Mouse (Mus musculus) forebrain, embryonic 13.5 days (tissue): Measurements from ENCODE around the gene Ctsl. TPM values are rescaled to one million over a fixed set of nuclear protein-coding genes. Genes with fewer than 3 reads are reported as not detected.

Source experiments
- ATAC-seq: fragments of 200-750 bp; cut with Nextera tagmentation; 2 replicates; pipeline ENCODE4 v1.8.0; 2017
- H3K27ac ChIP-seq: fragments of 300-500 bp; sonication (generic); 2 replicates; pipeline ENCODE4 v1.5.1; 2015; ENCODE audit warnings: inconsistent platforms, mild to moderate bottlenecking, moderate library complexity
- H3K27me3 ChIP-seq: fragments of 300-500 bp; sonication (generic); 2 replicates; pipeline ENCODE4 v1.6.1; 2015; ENCODE audit warnings: mild to moderate bottlenecking, inconsistent platforms
- H3K36me3 ChIP-seq: fragments of 300-500 bp; sonication (generic); 2 replicates; pipeline ENCODE4 v1.6.1; 2015; ENCODE audit warnings: mild to moderate bottlenecking, inconsistent platforms; ENCODE audit not compliant: poor library complexity, severe bottlenecking
- H3K4me1 ChIP-seq: fragments of 300-500 bp; sonication (generic); 2 replicates; pipeline ENCODE4 v1.6.1; 2015; ENCODE audit warnings: inconsistent platforms
- H3K4me2 ChIP-seq: fragments of 300-500 bp; sonication (generic); 2 replicates; pipeline ENCODE4 v1.6.1; 2015; ENCODE audit warnings: inconsistent platforms, mild to moderate bottlenecking, moderate library complexity
- H3K4me3 ChIP-seq: fragments of 300-500 bp; sonication (generic); 2 replicates; pipeline ENCODE4 v1.5.1; 2015; ENCODE audit warnings: mild to moderate bottlenecking, inconsistent platforms
- H3K9ac ChIP-seq: fragments of 300-500 bp; sonication (generic); 2 replicates; pipeline ENCODE4 v1.6.1; 2015; ENCODE audit warnings: mild to moderate bottlenecking, inconsistent platforms
- H3K9me3 ChIP-seq: fragments of 300-500 bp; sonication (generic); replicated peaks from 2 replicates; pipeline ENCODE4 v1.6.1; 2016; ENCODE audit warnings: inconsistent platforms
- WGBS: fragments of 180-500 bp; shearing (Covaris S2); methylation state at CpG from one replicate; pipeline ENCODE4 v1.1.7; 2015; 5-methylcytosine and 5-hydroxymethylcytosine counted together
- polyA plus RNA-seq: library from polyadenylated mRNA; unstranded; fragments of >200 nt; fragmentation: Nextera tagmentation; extraction: Ambion mirVana; gene quantifications from 2 replicates; pipeline ENCODE4 v1.2.1, GENCODE M21; 2015

Ctsl gene
- polyA plus RNA-seq, 1 experiment from 2014 or later, result 79.0 TPM

GRCm38 (mm10) chr13:64368596-64368995, 2.1 kb downstream of the Ctsl start:
- Histone ChIP-seq H3K27ac (no peak overlapping the region), H3K9ac (no peak overlapping the region), H3K9me3 (no peaks in the 10 kb centered on the region), H3K36me3 (peaks cover 43% of the 10 kb centered on the region), H3K4me1 (peaks cover 17% of the 10 kb centered on the region), H3K4me2 (peak overlapping the region; percentile 81; the same call in 1 of the 2 replicates), H3K4me3 (no peak overlapping the region), H3K27me3 (no peaks in the 10 kb centered on the region)
- no peak for ATAC-seq
- 91% methylated on average over 1 of the region's 1 CpGs for WGBS

GRCm38 (mm10) chr13:64367615-64368014, 3.1 kb downstream of the Ctsl start:
- WGBS, result 96% methylated on average over 5 of the region's 5 CpGs
- Histone ChIP-seq H3K36me3 (peaks cover 47% of the 10 kb centered on the region), H3K4me3 (no peak overlapping the region), H3K27me3 (no peaks in the 10 kb centered on the region), H3K4me2 (no peak overlapping the region), H3K9me3 (no peaks in the 10 kb centered on the region), H3K27ac (no peak overlapping the region), H3K9ac (no peak overlapping the region), H3K4me1 (peaks cover 17% of the 10 kb centered on the region)
- no peak for ATAC-seq

- Histone ChIP-seq H3K27me3 (no peaks in the 10 kb centered on the region), H3K4me3 (no peak overlapping the region), H3K9me3 (no peaks in the 10 kb centered on the region), H3K27ac (no peak overlapping the region), H3K4me1 (peaks cover 13% of the 10 kb centered on the region), H3K9ac (no peak overlapping the region), H3K36me3 (peaks cover 50% of the 10 kb centered on the region), H3K4me2 (no peak overlapping the region)
- no peak for ATAC-seq
These were observed 5.4 kb downstream of the Ctsl start for GRCm38 (mm10) chr13:64365326-64365725.

- ATAC-seq, result no peak
- no peaks in the 10 kb centered on the region for H3K9me3 ChIP-seq
- H3K27ac ChIP-seq, result no peak overlapping the region
- H3K4me2 ChIP-seq, result no peak overlapping the region
- no peak overlapping the region for H3K4me3 ChIP-seq
- H3K36me3 ChIP-seq, result peaks cover 50% of the 10 kb centered on the region
- no peaks in the 10 kb centered on the region for H3K27me3 ChIP-seq
- H3K4me1 ChIP-seq, result peaks cover 8% of the 10 kb centered on the region
- 79% methylated on average over 2 of the region's 2 CpGs for WGBS
- no peak overlapping the region for H3K9ac ChIP-seq
These were observed 6.4 kb downstream of the Ctsl start for GRCm38 (mm10) chr13:64364258-64364657.

- Histone ChIP-seq H3K27me3 (no peaks in the 10 kb centered on the region), H3K4me3 (no peak overlapping the region), H3K4me1 (no peaks in the 10 kb centered on the region), H3K4me2 (no peak overlapping the region), H3K9me3 (no peaks in the 10 kb centered on the region), H3K36me3 (peaks cover 41% of the 10 kb centered on the region), H3K9ac (no peak overlapping the region), H3K27ac (no peak overlapping the region)
- 93% methylated on average over 6 of the region's 6 CpGs for WGBS
- no peak for ATAC-seq
These were observed 8.6 kb downstream of the Ctsl start for GRCm38 (mm10) chr13:64362139-64362538.

GRCm38 (mm10) chr13:64361020-64361419, 9.7 kb downstream of the Ctsl start:
- WGBS, result 94% methylated on average over 3 of the region's 3 CpGs
- no peaks in the 10 kb centered on the region for H3K4me1 ChIP-seq
- ATAC-seq, result no peak
- H3K4me2 ChIP-seq, result no peak overlapping the region
- H3K36me3 ChIP-seq, result peaks cover 30% of the 10 kb centered on the region
- H3K27me3 ChIP-seq, result no peaks in the 10 kb centered on the region
- H3K4me3 ChIP-seq, result no peak overlapping the region
- H3K9me3 ChIP-seq, result no peaks in the 10 kb centered on the region
- H3K27ac ChIP-seq, result no peak overlapping the region
- H3K9ac ChIP-seq, result no peak overlapping the region

- Histone ChIP-seq H3K9me3 (no peaks in the 10 kb centered on the region), H3K36me3 (peaks cover 16% of the 10 kb centered on the region), H3K9ac (no peak overlapping the region), H3K27ac (no peak overlapping the region), H3K27me3 (no peaks in the 10 kb centered on the region), H3K4me2 (no peak overlapping the region), H3K4me1 (no peaks in the 10 kb centered on the region), H3K4me3 (no peak overlapping the region)
- WGBS, result 90% methylated on average over 3 of the region's 3 CpGs
- ATAC-seq, result no peak
These were observed 11.0 kb downstream of the Ctsl start for GRCm38 (mm10) chr13:64359702-64360101.

- 80% methylated on average over 1 of the region's 1 CpGs for WGBS
- no peak overlapping the region for H3K4me2 ChIP-seq
- H3K27ac ChIP-seq, result no peak overlapping the region
- peaks cover 6% of the 10 kb centered on the region for H3K36me3 ChIP-seq
- no peak for ATAC-seq
- no peaks in the 10 kb centered on the region for H3K4me1 ChIP-seq
- no peaks in the 10 kb centered on the region for H3K27me3 ChIP-seq
- no peaks in the 10 kb centered on the region for H3K9me3 ChIP-seq
- no peak overlapping the region for H3K9ac ChIP-seq
- H3K4me3 ChIP-seq, result no peak overlapping the region
These were observed 12.2 kb downstream of the Ctsl start for GRCm38 (mm10) chr13:64358476-64358875.

GRCm38 (mm10) chr13:64357389-64357788, 13.3 kb downstream of the Ctsl start:
- no peak overlapping the region for H3K4me2 ChIP-seq
- H3K27ac ChIP-seq, result no peak overlapping the region
- peaks cover 3% of the 10 kb centered on the region; the same call in 1 of the 2 replicates for H3K36me3 ChIP-seq
- no peaks in the 10 kb centered on the region for H3K9me3 ChIP-seq
- no peak for ATAC-seq
- no peaks in the 10 kb centered on the region for H3K4me1 ChIP-seq
- WGBS, result 63% methylated on average over 5 of the region's 5 CpGs
- H3K4me3 ChIP-seq, result no peak overlapping the region
- H3K27me3 ChIP-seq, result no peaks in the 10 kb centered on the region
- no peak overlapping the region for H3K9ac ChIP-seq

- H3K27ac ChIP-seq, result no peak overlapping the region
- H3K36me3 ChIP-seq, result no peaks in the 10 kb centered on the region
- WGBS, result 85% methylated on average over 2 of the region's 2 CpGs
- no peak for ATAC-seq
- H3K4me1 ChIP-seq, result no peaks in the 10 kb centered on the region
- no peak overlapping the region for H3K9ac ChIP-seq
- no peak overlapping the region for H3K4me2 ChIP-seq
- no peaks in the 10 kb centered on the region for H3K9me3 ChIP-seq
- no peaks in the 10 kb centered on the region for H3K27me3 ChIP-seq
- no peak overlapping the region for H3K4me3 ChIP-seq
These were observed 21.2 kb downstream of the Ctsl start for GRCm38 (mm10) chr13:64349474-64349873.

GRCm38 (mm10) chr13:64344082-64344501, 26.6 kb downstream of the Ctsl start:
- H3K9ac ChIP-seq, result peak overlapping the region; percentile 62
- no peaks in the 10 kb centered on the region for H3K27me3 ChIP-seq
- no peak overlapping the region for H3K27ac ChIP-seq
- peaks cover 7% of the 10 kb centered on the region for H3K4me1 ChIP-seq
- no peaks in the 10 kb centered on the region for H3K36me3 ChIP-seq
- H3K9me3 ChIP-seq, result no peaks in the 10 kb centered on the region
- H3K4me2 ChIP-seq, result peak overlapping the region; percentile 68
- ATAC-seq, result peak; percentile 82
- peak overlapping the region; percentile 48 for H3K4me3 ChIP-seq
- whole genome bisulfite sequencing, result 2% methylated on average over 9 of the region's 9 CpGs

- WGBS, result 21% methylated on average over 10 of the region's 10 CpGs
- no peak overlapping the region for H3K27ac ChIP-seq
These were observed 27.1 kb downstream of the Ctsl start for GRCm38 (mm10) chr13:64343598-64343997.

GRCm38 (mm10) chr13:64335546-64336132, 35.1 kb downstream of the Ctsl start:
- Histone ChIP-seq H3K9me3 (no peaks in the 10 kb centered on the region), H3K4me3 (no peak overlapping the region), H3K36me3 (no peaks in the 10 kb centered on the region), H3K27me3 (no peaks in the 10 kb centered on the region), H3K9ac (no peak overlapping the region), H3K4me1 (no peaks in the 10 kb centered on the region), H3K4me2 (no peak overlapping the region), H3K27ac (no peak overlapping the region)
- WGBS, result 63% methylated on average over 4 of the region's 4 CpGs
- no peak for ATAC-seq

More at GRCm38 (mm10) chr13:64343598-64343997, 27.1 kb downstream of the Ctsl start:
- Histone ChIP-seq H3K4me1 (peaks cover 7% of the 10 kb centered on the region), H3K4me3 (peak overlapping the region; percentile 48), H3K27me3 (no peaks in the 10 kb centered on the region), H3K9me3 (no peaks in the 10 kb centered on the region), H3K36me3 (no peaks in the 10 kb centered on the region), H3K9ac (peak overlapping the region; percentile 62; the same call in 1 of the 2 replicates), H3K4me2 (peak overlapping the region; percentile 68)
- no peak for ATAC-seq
